Mouse (Mus musculus): ENCODE data around the gene Shb. TPM values are rescaled to one million over a fixed set of nuclear protein-coding genes. Genes with fewer than 3 reads are reported as not detected.

The Shb gene
- total RNA-seq, 1 experiment from 2014 or later, result 1.0 TPM

DNA sequence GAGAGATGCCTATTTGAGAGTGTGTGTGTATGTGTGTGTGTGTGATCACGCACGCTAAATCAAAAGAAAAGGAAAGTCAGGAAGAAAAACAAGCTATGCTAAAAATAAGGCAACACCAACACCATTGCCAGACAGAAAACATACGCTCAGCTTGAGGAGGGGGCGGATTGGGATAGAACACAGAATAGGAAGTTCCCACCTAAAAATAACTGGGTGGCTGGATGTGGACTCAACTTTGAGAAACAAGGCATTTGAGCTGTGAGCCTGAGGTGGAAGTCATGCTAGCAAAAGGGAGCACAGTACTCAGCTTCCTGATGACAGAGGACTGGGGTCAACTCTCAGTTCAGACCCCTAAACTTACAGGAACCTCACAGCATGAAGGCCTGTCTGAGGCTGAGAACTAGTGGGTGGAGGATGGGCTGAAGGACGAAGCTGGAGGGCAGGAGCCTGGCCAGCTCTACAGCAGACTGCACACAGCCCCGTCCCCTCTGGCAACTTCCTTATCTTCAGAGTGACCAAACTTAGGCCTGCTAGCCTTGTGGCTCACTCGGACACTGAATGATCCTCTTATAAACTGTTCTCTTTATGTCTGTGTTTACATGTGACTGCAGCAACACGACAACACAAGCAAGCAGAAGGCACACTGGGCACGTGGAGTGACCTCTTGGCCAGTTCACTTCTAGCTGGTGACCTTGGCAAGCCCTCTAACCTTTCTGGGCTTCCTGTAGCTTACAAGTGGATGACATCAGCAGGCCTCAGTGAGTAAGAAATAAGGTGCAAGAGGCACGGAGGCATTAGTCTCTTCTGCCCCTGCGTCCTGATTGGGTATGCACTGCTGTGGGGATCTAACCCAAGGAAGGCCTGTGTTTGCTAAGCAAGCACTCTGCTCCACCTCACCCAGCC is 60.4 kb downstream of the Shb start:
- ATAC-seq (replicated peaks; ENCODE audit: insufficient number of reproducible peaks, low FRiP score, low TSS enrichment, poor library complexity, severe bottlenecking), result peak; percentile 66

DNA sequence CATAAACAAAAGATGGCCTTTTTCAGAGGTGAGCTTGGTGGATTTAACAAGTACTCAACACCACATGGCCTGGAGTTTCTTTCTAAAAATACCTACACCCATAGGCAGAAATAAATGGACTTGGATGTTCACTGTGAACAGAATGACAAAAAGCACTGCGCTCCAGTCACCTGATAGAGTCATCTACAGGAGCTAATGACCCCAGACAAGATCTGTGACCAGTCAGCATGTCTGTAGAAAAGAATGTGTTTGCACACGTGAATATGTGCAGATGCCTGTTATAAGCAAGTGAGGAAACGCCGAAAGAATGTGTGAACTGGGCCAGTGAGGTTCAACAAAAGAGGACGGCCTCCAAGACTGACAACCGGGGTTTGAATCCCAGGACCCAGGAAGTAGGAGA is 63.2 kb downstream of the Shb start:
- no peak for ATAC-seq (replicated peaks; ENCODE audit: insufficient number of reproducible peaks, low FRiP score, low TSS enrichment, poor library complexity, severe bottlenecking)

DNA sequence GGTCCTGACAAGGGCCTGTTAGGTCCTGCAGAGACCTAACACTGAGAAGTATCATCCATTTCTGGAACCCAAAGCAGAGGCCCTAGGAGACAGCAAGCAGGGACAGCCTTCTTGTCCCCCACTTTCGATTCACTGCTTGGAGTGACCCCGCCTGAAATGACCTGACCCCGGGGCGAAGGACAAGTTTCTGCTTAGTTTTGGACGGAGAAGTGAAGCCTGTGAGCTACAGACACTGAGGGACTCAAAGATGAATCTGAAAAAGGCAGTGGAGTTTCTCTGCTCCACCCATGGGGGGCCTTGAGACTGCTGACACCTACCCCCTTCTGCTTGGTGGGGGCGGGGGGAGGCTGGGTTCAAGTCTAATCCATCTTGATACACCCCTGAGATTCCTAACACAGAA is 63.8 kb downstream of the Shb start:
- no peak for ATAC-seq (replicated peaks; ENCODE audit: insufficient number of reproducible peaks, low FRiP score, low TSS enrichment, poor library complexity, severe bottlenecking)

DNA sequence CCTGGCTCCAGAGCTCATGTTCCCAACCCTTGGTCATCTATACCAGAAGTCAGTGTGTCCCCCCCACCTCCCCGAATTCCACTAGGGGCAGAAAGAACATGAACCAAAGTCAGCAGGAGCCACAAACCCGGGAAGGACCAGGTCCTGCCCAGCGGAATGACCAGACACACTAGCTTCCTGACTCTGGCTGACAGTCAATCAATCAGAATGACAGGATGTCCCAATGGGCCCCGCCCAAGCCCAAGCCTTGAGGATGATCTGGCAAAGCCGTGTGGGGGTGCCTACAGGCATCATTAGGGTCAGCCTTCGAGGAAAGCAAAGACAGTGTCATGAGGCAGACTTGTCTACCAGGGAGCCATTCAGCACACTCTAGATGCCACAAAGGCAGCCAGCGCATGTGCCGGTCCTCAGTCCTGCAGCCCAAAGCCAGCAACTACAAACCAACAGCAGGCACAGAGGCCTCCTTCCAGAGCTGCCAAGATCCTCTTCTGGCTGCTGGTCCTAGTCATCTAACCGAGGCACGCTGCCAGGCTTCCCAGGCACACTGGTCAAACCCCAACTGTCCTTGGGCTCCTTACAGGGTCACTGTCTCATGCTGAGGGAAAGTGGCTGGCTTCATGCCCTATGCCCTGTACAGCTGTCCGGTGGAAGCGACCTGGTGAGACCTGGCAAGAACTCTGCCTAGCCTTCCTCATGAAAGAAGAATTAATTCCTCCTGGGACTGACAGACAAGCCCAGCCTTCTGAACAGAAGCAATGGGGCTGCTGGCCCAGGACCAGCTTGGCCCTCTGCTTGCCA is 65.0 kb downstream of the Shb start:
- ATAC-seq (replicated peaks; ENCODE audit: insufficient number of reproducible peaks, low FRiP score, low TSS enrichment, poor library complexity, severe bottlenecking), result no peak

DNA sequence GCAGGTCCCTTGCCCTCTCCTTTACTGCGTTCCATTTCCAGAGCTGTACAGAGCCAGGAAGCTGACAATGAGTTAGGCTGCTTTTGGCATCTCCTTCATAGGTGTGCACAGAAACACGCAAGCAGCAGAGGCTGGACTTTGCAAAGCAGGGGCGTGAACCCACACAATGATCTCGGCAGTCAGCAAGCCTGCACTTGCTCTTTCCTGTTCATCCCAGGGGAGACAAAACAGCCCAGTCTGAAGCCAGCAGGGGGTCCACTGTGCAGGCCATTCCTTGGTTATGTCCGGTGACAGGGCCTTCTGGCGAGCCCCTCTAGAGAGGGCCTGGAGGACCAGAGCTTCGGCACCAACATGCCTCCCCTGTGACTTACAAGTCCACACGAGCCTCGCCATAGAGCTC is 67.3 kb downstream of the Shb start:
- ATAC-seq (replicated peaks; ENCODE audit: insufficient number of reproducible peaks, low FRiP score, low TSS enrichment, poor library complexity, severe bottlenecking), result no peak

DNA sequence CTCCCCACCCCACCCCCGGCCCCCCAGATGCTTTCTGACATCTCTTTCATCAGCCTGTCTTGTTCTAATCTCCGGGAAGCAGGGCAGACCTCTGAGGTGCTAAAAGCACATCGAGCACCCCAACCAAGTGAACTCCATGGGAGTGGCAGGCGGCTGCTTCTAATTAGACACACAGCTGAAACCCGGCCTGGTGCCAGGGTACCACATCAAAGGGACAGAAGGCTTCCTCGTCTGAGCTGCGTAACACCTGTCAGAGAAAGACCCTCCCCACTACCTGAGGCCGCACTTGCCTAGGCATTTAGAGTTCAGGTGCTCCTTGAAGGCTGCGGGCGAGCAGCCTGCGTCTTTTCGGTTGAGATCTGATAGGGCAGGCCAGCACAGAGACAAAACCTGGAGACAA is 67.7 kb downstream of the Shb start:
- no peak for ATAC-seq (replicated peaks; ENCODE audit: insufficient number of reproducible peaks, low FRiP score, low TSS enrichment, poor library complexity, severe bottlenecking)

DNA sequence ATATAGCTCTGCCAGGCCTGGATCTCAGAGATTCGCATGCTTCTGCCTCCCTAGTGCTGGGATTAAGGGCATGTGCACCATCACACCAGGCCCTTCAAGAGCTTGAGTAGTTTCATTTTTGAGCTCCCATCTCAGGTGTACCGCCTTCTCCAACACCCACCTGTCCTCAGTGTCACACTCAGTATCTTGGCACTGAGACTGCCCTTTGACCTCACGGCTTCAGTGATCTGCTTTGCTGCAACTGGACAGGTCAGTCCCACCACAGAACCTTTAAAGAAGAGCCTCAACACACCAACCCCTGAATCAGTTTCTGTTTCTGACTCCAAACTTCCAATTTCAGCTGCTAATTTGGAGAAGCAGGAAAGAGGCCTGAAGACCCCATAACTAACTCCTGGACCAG is 68.1 kb downstream of the Shb start:
- ATAC-seq (replicated peaks; ENCODE audit: insufficient number of reproducible peaks, low FRiP score, low TSS enrichment, poor library complexity, severe bottlenecking), result no peak

DNA sequence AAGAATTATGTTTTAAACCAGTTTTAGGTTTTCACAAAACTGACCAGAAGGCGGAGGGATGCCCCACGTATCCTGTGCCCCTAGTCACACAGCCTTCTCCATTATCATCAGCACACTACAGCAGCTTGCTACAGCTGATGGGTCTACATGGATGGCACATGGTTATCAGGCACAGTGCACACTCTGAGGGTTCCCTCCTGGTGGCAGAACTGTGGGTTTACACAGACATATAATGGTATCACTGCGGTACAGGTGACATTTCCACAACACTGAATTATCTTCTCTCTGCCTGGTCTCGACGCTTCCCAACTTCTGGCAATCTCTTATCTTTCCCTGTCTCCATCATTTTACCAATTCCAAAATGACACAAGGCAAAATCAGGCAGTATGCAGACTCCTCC is 69.6 kb downstream of the Shb start:
- no peak for ATAC-seq (replicated peaks; ENCODE audit: insufficient number of reproducible peaks, low FRiP score, low TSS enrichment, poor library complexity, severe bottlenecking)

DNA sequence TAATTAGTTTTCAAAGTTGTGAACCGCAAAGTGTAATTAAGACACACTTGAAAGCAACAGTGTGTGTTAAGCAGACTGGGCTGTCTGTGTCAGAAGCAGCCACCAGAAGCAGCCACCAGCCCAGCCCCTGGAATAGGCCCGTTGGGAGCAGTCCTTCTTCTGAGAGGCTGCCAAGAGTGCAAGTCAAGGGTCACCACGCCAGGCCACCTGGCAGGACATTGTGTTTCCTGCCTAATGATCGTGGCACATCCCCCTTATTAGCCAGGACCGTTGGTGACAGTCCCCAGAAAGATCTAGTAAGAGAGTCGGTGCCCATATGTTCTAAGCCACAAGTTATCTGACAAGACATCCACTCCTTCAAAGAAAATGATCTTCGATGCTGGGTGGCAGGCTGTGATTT is 70.6 kb downstream of the Shb start:
- no peak for ATAC-seq (replicated peaks; ENCODE audit: insufficient number of reproducible peaks, low FRiP score, low TSS enrichment, poor library complexity, severe bottlenecking)

DNA sequence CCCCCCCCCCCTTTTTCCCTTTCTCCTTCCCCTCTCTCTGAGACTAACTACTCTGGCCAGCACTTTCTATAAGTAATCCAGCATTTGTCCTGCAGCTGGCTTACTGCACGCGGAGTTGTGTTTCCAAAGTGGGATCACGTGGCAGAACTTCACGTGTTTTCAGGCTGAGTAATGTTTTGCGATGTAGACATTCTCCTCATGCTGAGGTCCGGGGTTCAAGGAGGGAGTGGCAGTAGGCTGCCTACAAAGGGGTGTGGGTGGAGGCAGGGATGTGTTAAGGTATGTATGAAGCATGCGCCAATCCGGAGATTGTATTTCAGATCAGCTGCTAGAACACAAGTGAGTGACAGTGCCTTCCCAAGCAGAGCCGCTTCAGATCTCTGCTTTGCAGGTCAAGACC is 72.9 kb downstream of the Shb start:
- ATAC-seq (replicated peaks; ENCODE audit: insufficient number of reproducible peaks, low FRiP score, low TSS enrichment, poor library complexity, severe bottlenecking), result no peak

DNA sequence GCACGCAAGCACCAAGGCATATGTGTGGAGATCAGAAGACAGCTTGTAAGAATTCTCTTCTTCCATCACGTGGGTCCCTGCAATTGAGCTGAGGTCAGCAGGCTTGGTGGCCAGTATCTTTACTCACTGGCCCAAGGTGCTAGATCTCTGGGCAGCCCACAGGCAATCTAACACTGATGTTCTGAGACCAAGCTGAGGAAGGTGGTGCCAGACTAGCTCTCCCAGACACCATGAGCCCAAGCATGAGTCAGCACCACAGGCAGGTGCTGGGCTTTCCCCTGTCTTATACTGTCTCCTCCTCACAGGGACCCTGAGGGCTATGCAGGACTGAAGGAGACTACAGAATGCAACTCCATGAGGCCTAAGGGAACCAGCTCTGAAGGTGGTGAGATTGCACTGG is 74.7 kb downstream of the Shb start:
- no peak for ATAC-seq (replicated peaks; ENCODE audit: insufficient number of reproducible peaks, low FRiP score, low TSS enrichment, poor library complexity, severe bottlenecking)

DNA sequence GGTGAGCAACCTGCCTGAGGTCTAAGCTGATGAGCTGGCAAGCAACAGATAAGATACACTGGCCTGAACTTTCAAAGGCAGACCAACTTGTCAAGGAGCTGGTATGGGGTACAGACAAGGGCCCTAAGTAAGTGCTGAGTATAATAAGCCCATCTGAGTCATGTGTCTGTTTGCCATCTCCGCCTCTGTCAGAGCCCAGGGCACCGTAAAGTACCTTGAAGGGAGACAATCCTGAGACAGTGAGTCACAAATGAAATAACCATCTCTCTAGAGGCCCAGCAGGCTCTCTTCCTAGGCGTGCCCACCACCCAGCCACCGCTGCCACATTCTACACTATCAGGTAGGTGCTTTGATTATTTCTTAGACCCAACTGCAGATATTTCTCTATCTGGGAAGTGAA is 77.3 kb downstream of the Shb start:
- no peak for ATAC-seq (replicated peaks; ENCODE audit: insufficient number of reproducible peaks, low FRiP score, low TSS enrichment, poor library complexity, severe bottlenecking)

DNA sequence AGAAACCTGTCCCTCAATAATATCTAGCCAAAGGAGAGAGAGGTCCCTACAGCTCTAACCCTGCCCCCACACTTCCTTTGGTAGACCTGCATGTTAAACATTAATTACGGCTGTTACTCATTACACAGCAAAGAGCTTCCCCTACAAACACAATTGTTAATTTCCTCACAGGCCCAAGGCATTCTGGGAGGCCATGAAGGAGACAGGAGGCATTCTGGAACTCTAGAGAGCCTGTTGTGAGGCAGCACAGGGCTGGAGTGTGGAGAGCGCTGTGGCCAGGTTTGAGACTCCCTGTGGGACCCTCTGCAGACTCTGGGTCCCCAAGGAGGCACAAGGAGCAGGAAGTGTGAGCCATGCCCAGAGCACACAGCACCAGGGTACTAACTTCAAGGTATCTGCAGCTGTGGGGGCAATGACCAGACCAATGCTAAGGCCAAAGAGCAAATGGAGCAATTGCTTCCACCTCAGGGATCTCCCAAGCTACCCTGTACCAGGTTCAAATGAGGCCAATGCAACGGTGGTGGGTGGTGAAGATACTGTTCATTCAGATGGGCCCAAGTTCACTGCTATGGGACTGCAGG is 78.9 kb downstream of the Shb start:
- ATAC-seq (replicated peaks; ENCODE audit: insufficient number of reproducible peaks, low FRiP score, low TSS enrichment, poor library complexity, severe bottlenecking), result no peak

DNA sequence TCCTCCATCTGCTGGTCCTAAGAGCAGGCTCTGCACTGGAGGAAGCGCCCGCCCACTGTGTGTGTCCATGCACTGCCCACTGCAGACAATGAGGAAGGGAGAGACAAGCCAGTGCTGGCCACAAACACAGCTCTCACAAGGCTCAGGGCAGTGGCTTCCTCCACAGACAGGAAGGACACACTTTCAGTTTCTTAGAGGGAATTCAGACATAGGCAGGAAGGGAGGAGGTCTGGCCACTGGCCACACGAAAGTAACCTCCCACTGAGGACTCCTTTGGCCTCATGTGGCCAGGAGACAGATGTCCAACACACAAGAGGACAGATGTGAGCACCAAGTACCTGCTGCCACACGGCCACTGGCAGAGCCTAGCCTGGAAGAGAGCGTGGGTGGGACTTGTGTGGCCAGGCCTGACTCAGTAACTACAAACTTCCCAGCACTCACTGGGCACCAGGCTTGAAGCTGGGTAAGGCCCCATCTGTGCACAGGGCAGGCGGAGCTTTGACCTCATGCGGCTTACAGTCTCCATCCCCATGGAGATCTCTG is 79.6 kb downstream of the Shb start:
- ATAC-seq (replicated peaks; ENCODE audit: insufficient number of reproducible peaks, low FRiP score, low TSS enrichment, poor library complexity, severe bottlenecking), result peak; percentile 70

DNA sequence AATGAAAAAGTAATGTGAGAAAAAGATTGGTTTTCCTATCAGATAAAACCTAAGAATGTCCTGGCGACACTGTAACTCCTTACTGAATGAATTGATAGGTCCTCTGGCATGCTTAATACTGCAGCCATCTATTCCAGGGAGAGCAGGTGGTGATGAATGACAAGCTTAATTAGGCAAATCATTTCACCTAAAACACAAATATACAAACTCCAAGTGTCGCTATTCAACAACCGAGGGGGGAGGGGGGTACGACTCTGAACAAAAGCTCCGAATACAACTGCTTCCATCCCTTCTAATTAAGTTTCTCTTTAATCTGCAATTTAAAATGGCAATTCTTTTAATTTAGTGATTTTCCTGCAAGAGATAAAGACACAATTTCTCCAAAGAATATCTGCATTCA is 83.3 kb downstream of the Shb start:
- no peak for ATAC-seq (replicated peaks; ENCODE audit: insufficient number of reproducible peaks, low FRiP score, low TSS enrichment, poor library complexity, severe bottlenecking)

DNA sequence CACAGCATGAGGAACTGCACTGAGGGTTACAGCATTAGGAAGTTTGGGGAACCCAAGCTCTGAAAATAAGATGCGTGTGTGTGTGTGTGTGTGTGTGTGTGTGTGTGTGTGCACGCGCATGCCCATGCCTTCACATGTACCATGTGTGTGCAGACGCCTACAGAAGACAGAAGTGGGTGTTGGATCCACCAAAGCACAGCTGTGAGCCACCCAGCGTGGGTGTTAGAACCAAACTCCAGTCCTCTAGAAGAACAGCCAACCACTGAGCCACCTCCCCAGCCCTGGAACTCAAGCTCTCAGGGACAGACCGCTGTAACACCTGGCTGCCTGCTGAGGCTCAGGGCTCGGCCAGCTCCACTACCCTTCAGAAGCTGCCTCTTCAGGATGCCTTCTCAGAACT is 83.8 kb downstream of the Shb start:
- ATAC-seq (replicated peaks; ENCODE audit: insufficient number of reproducible peaks, low FRiP score, low TSS enrichment, poor library complexity, severe bottlenecking), result no peak

DNA sequence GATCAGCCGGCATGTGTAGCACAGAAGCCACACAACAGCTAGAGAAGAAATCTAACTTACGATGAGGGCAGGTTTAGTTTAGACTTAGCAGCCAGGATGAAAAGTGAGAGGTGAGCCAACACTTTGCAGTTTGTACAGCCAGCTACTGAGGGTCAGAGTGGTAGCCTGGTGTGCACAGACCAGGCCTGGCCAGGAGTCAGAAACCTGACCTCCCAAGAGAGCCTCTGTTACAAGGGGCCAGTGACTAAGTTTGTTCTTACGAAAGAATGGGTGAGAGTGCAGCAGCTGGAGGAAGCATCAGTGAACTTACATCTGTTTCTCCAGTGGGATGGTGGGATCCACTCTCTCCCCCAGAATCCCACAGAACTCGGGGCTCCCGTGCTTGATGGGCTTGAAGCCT is 85.1 kb downstream of the Shb start:
- no peak for ATAC-seq (replicated peaks; ENCODE audit: insufficient number of reproducible peaks, low FRiP score, low TSS enrichment, poor library complexity, severe bottlenecking)

DNA sequence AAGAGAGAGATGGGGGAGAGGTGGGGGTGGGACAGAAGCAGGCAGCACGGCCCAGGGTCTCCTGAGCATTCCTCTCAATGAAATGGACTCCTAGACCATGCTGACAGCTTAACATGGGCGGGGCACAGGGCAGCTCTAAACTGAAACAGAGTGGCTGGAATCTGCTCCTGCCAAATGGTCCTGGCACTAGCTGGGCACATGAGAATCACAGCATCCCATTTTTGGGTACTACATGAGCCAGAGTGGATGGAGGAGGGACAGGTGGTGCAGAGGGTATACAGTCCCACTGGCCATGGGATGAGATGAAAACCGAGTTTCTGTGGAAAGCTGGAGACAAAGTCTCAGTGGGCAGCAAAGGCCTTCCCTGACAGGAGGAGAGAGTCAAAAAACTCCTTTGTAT is 87.0 kb downstream of the Shb start:
- ATAC-seq (replicated peaks; ENCODE audit: insufficient number of reproducible peaks, low FRiP score, low TSS enrichment, poor library complexity, severe bottlenecking), result no peak

DNA sequence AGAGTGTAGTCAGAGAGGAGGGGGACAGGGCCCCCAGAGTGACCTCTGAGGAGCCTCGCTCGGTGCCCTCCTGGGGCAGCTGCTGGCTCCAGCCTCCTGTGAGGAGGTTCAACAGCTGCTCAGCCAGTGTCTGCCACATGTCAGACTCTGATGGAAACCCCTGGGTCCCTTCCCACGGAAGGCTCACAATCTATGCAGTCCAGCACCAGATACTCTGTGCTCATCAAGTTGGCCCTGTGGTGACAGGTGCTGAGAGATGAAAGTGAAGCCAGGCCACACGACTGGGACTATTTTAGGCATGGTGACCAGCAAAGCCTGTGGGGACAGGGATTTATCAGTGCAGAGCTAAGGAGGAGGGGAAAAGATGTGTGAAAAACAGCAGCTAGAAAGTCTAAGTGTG is 87.5 kb downstream of the Shb start:
- no peak for ATAC-seq (replicated peaks; ENCODE audit: insufficient number of reproducible peaks, low FRiP score, low TSS enrichment, poor library complexity, severe bottlenecking)

DNA sequence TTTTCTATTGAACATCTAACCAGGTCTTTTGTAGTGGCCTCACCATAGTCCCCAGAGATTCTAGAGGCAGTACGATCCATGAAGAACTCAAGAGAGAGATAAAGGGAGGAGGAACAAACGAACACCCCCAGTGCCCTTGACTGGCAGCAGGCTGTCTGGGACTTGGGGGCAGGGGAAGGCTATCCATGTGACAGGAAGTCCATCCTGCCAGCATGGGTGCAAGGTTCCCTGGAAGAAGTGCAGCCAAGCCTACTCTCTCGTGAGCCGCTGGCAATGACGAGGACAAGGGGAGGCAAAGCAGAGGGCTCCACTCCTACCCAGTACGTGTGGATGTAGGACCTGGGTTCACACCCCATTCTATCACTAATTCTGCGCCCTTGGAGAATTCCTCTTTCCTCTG is 88.6 kb downstream of the Shb start:
- no peak for ATAC-seq (replicated peaks; ENCODE audit: insufficient number of reproducible peaks, low FRiP score, low TSS enrichment, poor library complexity, severe bottlenecking)

Data from monocyte, adult 5-6 weeks (primary cell).